Mouse (Mus musculus) C2C12 (cell line): ENCODE measurements at regions not wholly inside any gene's neighbourhood (a gene's known extent, or its start where the extent isn't known, plus 50 kb on each side); places are given as distances from the start of the nearest gene placed in this dataset.

Experiments
- H3K27me3 ChIP-seq: one replicate; pipeline ENCODE4 v1.6.1; 2011; ENCODE audit not compliant: control insufficient read depth, insufficient read depth, insufficient read length
- H3K36me3 ChIP-seq: one replicate; pipeline ENCODE4 v1.6.1; 2011; ENCODE audit not compliant: control insufficient read depth, insufficient read depth
- H3K4me3 ChIP-seq: one replicate; pipeline ENCODE4 v1.5.1; 2011; ENCODE audit warnings: mild to moderate bottlenecking, control low read depth; ENCODE audit not compliant: poor library complexity, insufficient read depth, severe bottlenecking
- H3K79me2 ChIP-seq: one replicate; pipeline ENCODE4 v1.6.1; 2011; ENCODE audit not compliant: control insufficient read depth, insufficient read depth
- H3K79me3 ChIP-seq: one replicate; pipeline ENCODE4 v1.6.1; 2011; ENCODE audit warnings: low read depth, control low read depth
- H3ac ChIP-seq: one replicate; pipeline ENCODE3; 2011; ENCODE audit warnings: low read depth; ENCODE audit not compliant: control insufficient read depth, insufficient read length
- CEBPB ChIP-seq: IDR thresholded peaks from one replicate; pipeline ENCODE4 v1.6.1; 2011; ENCODE audit warnings: low read depth, mild to moderate bottlenecking, control low read depth, moderate library complexity
- CTCF ChIP-seq: IDR thresholded peaks from one replicate; pipeline ENCODE4 v1.5.1; 2011; ENCODE audit not compliant: control insufficient read depth, insufficient read depth, insufficient read length
- FOSL1 ChIP-seq: IDR thresholded peaks from one replicate; pipeline ENCODE4 v1.8.0; 2011; ENCODE audit warnings: mild to moderate bottlenecking, low read length; ENCODE audit not compliant: poor library complexity, insufficient read depth, severe bottlenecking
- MAX ChIP-seq: IDR thresholded peaks from one replicate; pipeline ENCODE4 v1.6.1; 2011; ENCODE audit warnings: mild to moderate bottlenecking, control low read depth
- MYOD1 ChIP-seq: IDR thresholded peaks from one replicate; pipeline ENCODE4 v1.6.1; 2011; ENCODE audit warnings: low read depth; ENCODE audit not compliant: control insufficient read depth, insufficient read length
- MYOG ChIP-seq: IDR thresholded peaks from one replicate; pipeline ENCODE4 v1.6.1; 2011; ENCODE audit not compliant: control insufficient read depth, insufficient read length; ENCODE audit errors: extremely low read depth
- USF1 ChIP-seq: IDR thresholded peaks from one replicate; pipeline ENCODE4 v1.6.1; 2011; ENCODE audit warnings: low read depth, mild to moderate bottlenecking, control low read depth, moderate library complexity

GRCm38 (mm10) chr16:7544067-7544466 is 880.9 kb downstream of the Tmem114 start:
- Histone ChIP-seq H3K79me3 (no peaks in the 10 kb centered on the region), H3K27me3 (no peaks in the 10 kb centered on the region), H3ac (no peak overlapping the region), H3K79me2 (no peaks in the 10 kb centered on the region), H3K36me3 (no peaks in the 10 kb centered on the region), H3K4me3 (no peak overlapping the region)
- TF ChIP-seq USF1: no peak

DNA sequence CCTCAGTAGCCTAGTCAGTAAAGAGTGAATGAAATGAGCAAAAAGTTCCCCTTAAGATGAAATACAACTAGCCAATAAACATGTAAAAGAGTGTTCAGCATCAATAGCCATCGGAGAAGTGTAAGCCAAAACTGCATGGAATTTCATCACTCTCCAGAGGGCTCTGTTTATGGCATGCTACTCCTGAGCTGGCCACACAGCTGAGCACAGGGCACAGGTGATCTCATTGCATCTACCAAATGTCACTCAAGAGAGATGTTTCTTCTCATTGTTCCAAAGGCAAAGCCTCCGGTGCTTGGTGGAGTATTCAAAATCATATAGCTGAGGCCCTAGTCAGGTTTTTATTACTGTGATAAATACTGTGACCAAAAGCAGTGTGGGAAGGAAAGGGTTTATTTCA is 895.1 kb downstream of the Tmem114 start:
- Histone ChIP-seq H3K36me3 (no peaks in the 10 kb centered on the region), H3K27me3 (no peaks in the 10 kb centered on the region), H3ac (no peak overlapping the region), H3K4me3 (no peak overlapping the region), H3K79me2 (no peaks in the 10 kb centered on the region), H3K79me3 (no peaks in the 10 kb centered on the region)
- TF ChIP-seq USF1 (no peak), MYOG (no peak), FOSL1 (no peak), CEBPB (no peak), MYOD1 (no peak), MAX (no peak), CTCF (no peak)

DNA sequence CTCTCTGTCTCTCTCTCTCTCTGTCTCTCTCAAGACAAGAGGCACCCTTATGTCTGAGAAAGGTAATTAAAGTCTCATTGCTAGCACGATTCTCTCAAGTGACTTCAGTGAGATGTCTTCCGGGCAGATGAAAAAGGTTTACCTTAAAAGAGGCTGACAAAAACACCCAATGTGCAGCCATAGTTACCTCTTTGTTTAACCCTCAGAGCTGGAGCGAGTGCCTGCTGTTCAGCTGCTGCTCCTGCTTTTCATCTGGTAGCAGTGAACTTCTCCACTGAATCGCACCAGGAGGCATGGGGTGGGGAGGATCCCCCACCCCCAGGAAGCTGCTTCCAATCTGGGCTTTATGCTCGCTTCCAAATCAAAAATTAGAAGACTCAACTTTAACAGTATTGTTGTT is 896.0 kb downstream of the Tmem114 start:
- H3K4me3 ChIP-seq: no peak overlapping the region
- TF ChIP-seq MYOG (no peak), MYOD1 (no peak), FOSL1 (no peak), CTCF (no peak), CEBPB (no peak), USF1 (no peak), MAX (no peak)
- no peaks in the 10 kb centered on the region for H3K79me2 ChIP-seq
- no peaks in the 10 kb centered on the region for H3K79me3 ChIP-seq
- H3K36me3 ChIP-seq: no peaks in the 10 kb centered on the region
- H3ac ChIP-seq: no peak overlapping the region
- H3K27me3 ChIP-seq: no peaks in the 10 kb centered on the region

DNA sequence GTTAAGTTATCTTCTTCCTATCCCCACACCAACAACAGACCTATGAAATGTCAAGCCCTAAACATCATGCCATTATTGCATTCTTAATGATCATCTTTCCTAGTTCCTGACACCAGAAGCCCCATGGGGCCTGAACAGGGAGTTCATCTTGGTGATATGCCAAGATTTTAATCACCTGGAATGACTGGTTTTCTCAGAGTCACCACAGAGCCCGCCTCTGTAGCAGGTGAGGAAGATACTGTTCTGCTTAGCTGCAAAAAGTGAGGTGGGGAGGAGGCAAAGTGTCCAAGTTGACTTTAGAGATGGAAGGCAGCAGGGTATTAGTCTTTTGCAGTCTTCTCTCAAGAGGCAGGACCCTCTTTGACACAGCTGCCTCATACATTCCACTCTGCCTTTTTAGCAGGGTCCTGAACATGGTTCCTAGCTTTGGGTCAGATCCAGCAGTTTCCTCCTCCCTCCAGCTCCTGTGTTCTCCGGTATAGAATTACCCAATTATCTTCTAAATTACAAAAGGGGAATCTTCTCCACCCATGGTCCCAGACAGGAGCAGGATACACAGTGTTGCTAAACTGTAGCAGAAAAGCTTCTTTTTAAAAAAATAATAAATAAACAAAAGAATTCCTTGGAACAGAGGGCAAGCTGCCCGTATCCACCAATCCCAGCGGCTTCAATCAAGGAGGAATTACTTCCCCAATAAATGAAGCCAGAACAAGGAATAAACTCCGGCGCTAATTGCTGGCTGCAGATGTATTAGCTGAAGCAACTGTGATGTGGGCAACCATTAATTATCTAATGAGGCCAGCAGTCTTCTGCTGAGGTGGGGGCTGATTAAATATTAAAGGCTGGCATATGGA is 896.8 kb downstream of the Tmem114 start:
- no peaks in the 10 kb centered on the region for H3K27me3 ChIP-seq
- TF ChIP-seq FOSL1: no peak
- TF ChIP-seq CTCF: no peak
- TF ChIP-seq MAX: no peak
- no peak for TF ChIP-seq CEBPB
- TF ChIP-seq MYOD1: no peak
- TF ChIP-seq USF1: no peak
- TF ChIP-seq MYOG: no peak
- no peaks in the 10 kb centered on the region for H3K36me3 ChIP-seq
- H3K79me3 ChIP-seq: no peaks in the 10 kb centered on the region
- H3K79me2 ChIP-seq: no peaks in the 10 kb centered on the region
- H3ac ChIP-seq: no peak overlapping the region
- H3K4me3 ChIP-seq: no peak overlapping the region

GRCm38 (mm10) chr16:7518711-7519110 is 906.2 kb downstream of the Tmem114 start:
- TF ChIP-seq MYOG (no peak), USF1 (no peak), MAX (no peak), CTCF (no peak), CEBPB (no peak), FOSL1 (no peak), MYOD1 (no peak)
- no peak overlapping the region for H3K4me3 ChIP-seq
- no peaks in the 10 kb centered on the region for H3K36me3 ChIP-seq
- no peak overlapping the region for H3ac ChIP-seq
- no peaks in the 10 kb centered on the region for H3K27me3 ChIP-seq
- no peaks in the 10 kb centered on the region for H3K79me2 ChIP-seq
- H3K79me3 ChIP-seq: no peaks in the 10 kb centered on the region
